ENCODE assay signal across 9 mouse cellular contexts in genomic region chr11:6472076-6472475, GRCm38 (mm10). TPM values are rescaled to one million over a fixed set of nuclear protein-coding genes. Genes with fewer than 3 reads are reported as not detected.
A peak's percentile ranks its signal among the peaks of the same experiment; 100 is the strongest.
DNase-seq lines count a peak whose midpoint lies in the region; ATAC-seq lines count a peak whose summit lies in the region.
"Had no signal": no experiment of that assay in that cellular context is flagged by ENCODE, and none has a peak within 500 bp of the region (broad histone marks: within the 10 kb centered on the region; RNA-seq: fewer than 3 reads in every experiment).

No protein-coding gene starts in this region.

- H3K27ac ChIP-seq in neural tube, embryonic 11.5 days (ENCODE audit: low read depth, low read length): no peak overlapping the region
- H3K27ac ChIP-seq in forebrain, embryonic 10.5 days: no peak overlapping the region
- H3K27ac ChIP-seq in limb, embryonic 15.5 days: peak overlapping the region; percentile 24; the same call in 1 of the 2 replicates

- peak overlapping the region; percentile 33 for H3K4me3 ChIP-seq in neural tube, embryonic 11.5 days (ENCODE audit: low read depth, low read length)
- H3K4me3 ChIP-seq in forebrain, embryonic 10.5 days: peak overlapping the region; percentile 97
- peak overlapping the region; percentile 93 for H3K4me3 ChIP-seq in limb, embryonic 15.5 days

- peak overlapping the region; percentile 79 for H3K4me2 ChIP-seq in neural tube, embryonic 11.5 days (ENCODE audit: low read depth)
- H3K4me2 ChIP-seq in limb, embryonic 15.5 days: peak overlapping the region; percentile 66

- H3K27me3 ChIP-seq in neural tube, embryonic 11.5 days (ENCODE audit: control insufficient read depth, insufficient read depth, low read length): no peaks in the 10 kb centered on the region
- no peaks in the 10 kb centered on the region for H3K27me3 ChIP-seq in forebrain, embryonic 10.5 days (ENCODE audit: poor library complexity, severe bottlenecking)
- no peaks in the 10 kb centered on the region for H3K27me3 ChIP-seq in limb, embryonic 15.5 days

- ATAC-seq in neural tube, embryonic 11.5 days (ENCODE audit: insufficient read depth, low FRiP score, low TSS enrichment): no peak
- no peak for ATAC-seq in limb, embryonic 15.5 days (ENCODE audit: insufficient number of reproducible peaks, low FRiP score, low TSS enrichment, low read depth)

- H3K9ac ChIP-seq in neural tube, embryonic 11.5 days (ENCODE audit: low read length): peak overlapping the region; percentile 30
- H3K9ac ChIP-seq in limb, embryonic 15.5 days: 0 out of 2 replicates have a peak overlapping the region, but pooled peaks have one; percentile 5

- no peak for DNase-seq in neural tube, embryonic 11.5 days (ENCODE audit: low spot score)
- no peak for DNase-seq in neural tube, embryonic 10.5 days (ENCODE audit: extremely low spot score, low spot score)
- no peak for DNase-seq in forebrain, embryonic 10.5 days (ENCODE audit: extremely low spot score, low spot score)
- DNase-seq in urinary bladder, adult 2 months (ENCODE audit: low spot score): no peak
- no peak for DNase-seq in yolk sac, embryonic 10.5 days (ENCODE audit: low spot score)
- DNase-seq in right cerebral cortex, postnatal 10 days (ENCODE audit: low spot score in 2 of 2): no peak
- DNase-seq: lung, postnatal 10 days; thymus, adult 2 months had no signal

- no peaks in the 10 kb centered on the region for H3K9me3 ChIP-seq in neural tube, embryonic 11.5 days (ENCODE audit: control insufficient read depth, low read length)
- H3K9me3 ChIP-seq in forebrain, embryonic 10.5 days: no peaks in the 10 kb centered on the region
- H3K9me3 ChIP-seq in limb, embryonic 15.5 days: no peaks in the 10 kb centered on the region

- H3K36me3 ChIP-seq in neural tube, embryonic 11.5 days (ENCODE audit: control insufficient read depth, insufficient read depth, low read length): no peaks in the 10 kb centered on the region
- H3K36me3 ChIP-seq in forebrain, embryonic 10.5 days (replicated peaks): peaks cover 63% of the 10 kb centered on the region
- H3K36me3 ChIP-seq in limb, embryonic 15.5 days: peaks cover 15% of the 10 kb centered on the region; the same call in 1 of the 2 replicates

- peaks cover 21% of the 10 kb centered on the region for H3K4me1 ChIP-seq in neural tube, embryonic 11.5 days (ENCODE audit: control insufficient read depth, insufficient read depth, low read length)
- peaks cover 58% of the 10 kb centered on the region for H3K4me1 ChIP-seq in forebrain, embryonic 10.5 days
- H3K4me1 ChIP-seq in limb, embryonic 15.5 days: peaks cover 40% of the 10 kb centered on the region

RNA-seq across cellular contexts. Expression of gene Purb, which starts 3.6 kb away (rescaled TPM):
- polyA plus RNA-seq in neural tube, embryonic 11.5 days (2014; fragmentation: Nextera tagmentation; extraction: Ambion mirVana): 12.9 and 13.9 TPM in 2 replicates
- polyA plus RNA-seq in forebrain, embryonic 10.5 days (2016; fragmentation: Nextera tagmentation; extraction: Ambion mirVana): 16.9 and 18.7 TPM in 2 replicates
- polyA plus RNA-seq in limb, embryonic 15.5 days (2015; fragmentation: Nextera tagmentation; extraction: Ambion mirVana): 29.2 and 29.9 TPM in 2 replicates
- 22.3 and 29.5 TPM in 2 replicates for polyA plus RNA-seq in urinary bladder, adult 2 months (2012; rRNA removed)

RNA-seq across cellular contexts. Expression of gene H2afv, which starts 27.8 kb away (rescaled TPM):
- polyA plus RNA-seq in neural tube, embryonic 11.5 days (2014; fragmentation: Nextera tagmentation; extraction: Ambion mirVana): 762 and 797 TPM in 2 replicates
- 844 and 848 TPM in 2 replicates for polyA plus RNA-seq in forebrain, embryonic 10.5 days (2016; fragmentation: Nextera tagmentation; extraction: Ambion mirVana)
- 402 and 435 TPM in 2 replicates for polyA plus RNA-seq in limb, embryonic 15.5 days (2015; fragmentation: Nextera tagmentation; extraction: Ambion mirVana)
- polyA plus RNA-seq in urinary bladder, adult 2 months (2012; rRNA removed): 97.0 and 110 TPM in 2 replicates

RNA-seq across cellular contexts. Expression of gene Myo1g, which starts 48.7 kb away (rescaled TPM):
- 0.81 and 0.85 TPM in 2 replicates for polyA plus RNA-seq in neural tube, embryonic 11.5 days (2014; fragmentation: Nextera tagmentation; extraction: Ambion mirVana)
- 0.97 and 1.0 TPM in 2 replicates for polyA plus RNA-seq in forebrain, embryonic 10.5 days (2016; fragmentation: Nextera tagmentation; extraction: Ambion mirVana)
- 3.6 and 4.2 TPM in 2 replicates for polyA plus RNA-seq in limb, embryonic 15.5 days (2015; fragmentation: Nextera tagmentation; extraction: Ambion mirVana)
- 10.1 and 12.6 TPM in 2 replicates for polyA plus RNA-seq in urinary bladder, adult 2 months (2012; rRNA removed)

RNA-seq across cellular contexts. Expression of gene Ppia, which starts 56.8 kb away (rescaled TPM):
- polyA plus RNA-seq in neural tube, embryonic 11.5 days (2014; fragmentation: Nextera tagmentation; extraction: Ambion mirVana): 4,780 and 5,005 TPM in 2 replicates
- 6,009 and 6,074 TPM in 2 replicates for polyA plus RNA-seq in forebrain, embryonic 10.5 days (2016; fragmentation: Nextera tagmentation; extraction: Ambion mirVana)
- polyA plus RNA-seq in limb, embryonic 15.5 days (2015; fragmentation: Nextera tagmentation; extraction: Ambion mirVana): 4,193 and 4,412 TPM in 2 replicates
- polyA plus RNA-seq in urinary bladder, adult 2 months (2012; rRNA removed): 1,961 and 2,442 TPM in 2 replicates

Comparison
In these comparisons a context has a peak if more than half of its experiments do, and no peak if none do; other contexts are left out.
1. H3K4me3 ChIP-seq: peak in every context shown above with its lines; median percentile 97 in forebrain, embryonic 10.5 days; 93 in limb, embryonic 15.5 days; 33 in neural tube, embryonic 11.5 days.